Mouse (Mus musculus) left cerebral cortex, adult 18-20 months (tissue): ENCODE results near the gene Myef2. TPM values are rescaled to one million over a fixed set of nuclear protein-coding genes. Genes with fewer than 3 reads are reported as not detected.
A peak's percentile ranks its signal among the peaks of the same experiment; 100 is the strongest.
"Not testable (repeated sequence)": the region's sequence is repeated elsewhere in the genome, so short reads cannot be mapped to it uniquely, and the experiment has no call there.

ENCODE experiments used
- DNase-seq, 2 experiments: peaks; one replicate each; pipeline ENCODE4 v3.0.0; 2021 to 2022; ENCODE audit warnings: low spot score in 2 of 2, mixed read lengths in 1 of 2
- long read RNA-seq, 2 experiments: library from polyadenylated mRNA; stranded (forward); transcript quantifications; one replicate each; pipeline ENCODE4 v2.0.0; 2021
- total RNA-seq, 2 experiments: library from RNA; stranded (reverse); gene quantifications; 2 replicates each; pipeline ENCODE4 v1.2.3; 2021

Gene Myef2
- 10 to 100 TPM; 81.9 to 90.5 TPM for total RNA-seq
- long read RNA-seq, experiment 1, partial matches to known transcripts = 16 of 48 reads
- long read RNA-seq, experiment 1, other reads (novel, unspliced or antisense) = 32 of 48 reads
- long read RNA-seq, experiment 2, partial matches to known transcripts = 11 of 51 reads
- long read RNA-seq, experiment 2, other reads (novel, unspliced or antisense) = 40 of 51 reads

DNA sequence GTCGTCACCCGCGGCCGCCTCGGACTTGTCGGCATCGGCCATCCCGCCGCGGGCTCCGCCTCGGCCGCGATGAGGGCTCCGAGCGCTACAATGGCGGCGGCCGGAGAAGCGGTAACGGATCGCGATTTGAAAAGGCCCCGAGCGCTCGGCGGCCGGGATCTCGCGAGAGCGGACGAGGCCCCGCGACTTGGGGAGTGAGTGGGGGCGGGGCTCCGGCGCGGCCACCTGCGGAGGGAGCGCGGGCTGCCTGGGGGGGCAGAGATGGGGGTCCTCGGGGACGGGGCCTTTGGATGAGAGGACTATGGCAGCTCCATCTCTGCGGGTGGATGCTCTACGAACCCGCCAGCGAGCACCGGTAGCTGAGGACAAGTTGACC, at the start of gene Myef2:
Gene Myef2, minus strand, starts transcription at position 185 of the 376 bp plus-strand sequence.
- DNase-seq = peak; percentile 79 to 82

DNA sequence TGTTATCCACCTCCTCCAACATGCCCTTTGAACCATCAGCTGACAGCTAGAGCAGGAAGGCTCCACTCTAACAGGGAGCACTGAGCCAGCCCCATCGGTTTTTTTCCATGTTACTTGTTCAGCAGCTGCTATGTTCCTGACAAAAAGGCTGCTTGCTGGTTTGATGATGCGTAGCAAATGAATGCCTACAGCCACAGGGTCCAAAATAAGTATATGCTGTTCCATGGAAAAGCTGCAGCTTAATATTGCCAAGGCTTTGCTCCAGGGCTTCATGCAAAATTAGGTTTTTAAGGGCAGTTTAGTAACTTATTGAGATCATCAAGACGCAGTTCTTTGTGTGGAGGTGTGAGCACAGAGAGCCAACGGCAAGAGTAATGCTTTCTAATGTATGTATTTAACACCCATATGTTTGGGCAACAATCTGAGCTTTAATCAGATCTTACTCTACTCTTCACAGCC, 38.6 kb upstream of the Myef2 start:
- DNase-seq = no peak

DNA sequence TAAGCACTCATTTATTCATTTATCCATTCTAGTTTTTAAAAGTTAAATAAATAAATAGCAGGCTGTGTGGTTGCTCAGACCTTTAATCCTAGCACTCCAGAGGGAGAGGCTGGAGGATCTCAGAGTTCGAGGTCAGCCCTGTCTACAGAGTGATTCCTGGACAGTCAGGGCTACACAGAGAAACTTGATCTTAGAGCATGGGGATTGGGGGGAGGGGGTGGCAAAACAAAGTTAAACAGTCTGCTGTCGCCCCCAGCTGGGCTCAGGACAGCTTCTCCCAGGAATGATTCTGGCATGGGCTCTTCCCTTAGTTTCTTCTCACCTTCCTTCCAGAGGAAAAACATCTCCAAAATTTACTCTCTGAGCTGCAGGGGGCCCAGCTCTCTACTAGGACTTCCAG, 32.0 kb upstream of the Myef2 start:
- DNase-seq = no peak

DNA sequence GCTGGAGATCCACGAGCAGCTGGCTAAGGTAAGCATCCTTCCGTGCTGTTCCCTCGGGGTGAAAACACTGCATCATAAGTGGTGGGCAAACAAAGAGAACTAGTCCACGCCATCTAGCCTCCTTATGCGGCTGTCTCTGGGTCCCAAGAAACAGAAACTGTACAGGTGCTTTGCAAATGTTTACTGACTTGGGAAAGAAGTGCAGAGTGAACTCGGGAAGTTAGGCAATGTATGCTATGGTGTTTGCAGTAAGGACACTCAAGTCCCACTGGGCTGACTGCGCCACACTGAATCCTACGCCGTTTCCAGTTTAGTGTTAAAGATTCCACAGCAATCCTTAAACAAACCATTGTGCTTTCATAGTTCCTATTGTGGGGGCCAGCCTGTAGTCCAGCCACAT, 30.8 kb upstream of the Myef2 start:
- no peak for DNase-seq

DNA sequence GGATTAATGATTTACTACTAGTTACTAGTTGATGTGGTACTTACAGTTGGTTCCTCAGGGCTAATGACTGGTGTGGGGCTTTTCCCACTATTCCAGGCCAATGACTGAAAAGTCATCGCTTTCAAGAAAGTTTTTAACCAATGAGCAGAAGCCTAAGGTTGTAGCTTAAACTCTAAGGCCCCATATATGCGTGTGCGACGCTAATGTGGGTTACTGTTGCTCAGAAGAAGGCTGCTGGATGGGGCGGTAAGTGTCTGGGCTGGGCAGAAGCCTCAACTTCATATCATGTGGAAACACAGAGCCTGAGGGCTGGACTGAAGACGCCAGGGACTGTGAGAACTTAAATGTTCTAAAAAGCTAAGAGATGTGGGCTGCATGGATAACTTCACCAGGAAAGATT, 28.9 kb upstream of the Myef2 start, which contains the start of gene Slc12a1:
Gene Slc12a1, plus strand, starts transcription at position 118 of the 400 bp plus-strand sequence.
- no peak for DNase-seq

DNA sequence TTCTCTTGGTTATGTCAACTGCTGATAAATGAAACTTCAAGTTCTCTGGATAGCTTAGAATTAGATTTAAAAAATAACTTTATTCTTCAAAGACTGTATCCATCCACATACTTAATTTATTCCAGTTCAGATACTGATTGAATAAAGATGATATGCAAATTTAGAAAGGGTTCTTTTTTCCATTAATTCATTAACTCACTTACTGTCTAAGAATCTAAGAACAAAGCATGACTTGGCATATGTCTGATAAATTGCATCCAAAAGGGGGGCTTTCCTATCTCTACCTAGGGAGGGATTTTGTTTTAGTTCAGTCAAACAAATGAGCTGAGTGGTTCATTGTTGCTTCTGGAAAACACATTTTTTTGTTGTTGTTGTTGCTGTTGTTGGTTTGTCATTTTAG, 18.9 kb upstream of the Myef2 start:
- DNase-seq = no peak

DNA sequence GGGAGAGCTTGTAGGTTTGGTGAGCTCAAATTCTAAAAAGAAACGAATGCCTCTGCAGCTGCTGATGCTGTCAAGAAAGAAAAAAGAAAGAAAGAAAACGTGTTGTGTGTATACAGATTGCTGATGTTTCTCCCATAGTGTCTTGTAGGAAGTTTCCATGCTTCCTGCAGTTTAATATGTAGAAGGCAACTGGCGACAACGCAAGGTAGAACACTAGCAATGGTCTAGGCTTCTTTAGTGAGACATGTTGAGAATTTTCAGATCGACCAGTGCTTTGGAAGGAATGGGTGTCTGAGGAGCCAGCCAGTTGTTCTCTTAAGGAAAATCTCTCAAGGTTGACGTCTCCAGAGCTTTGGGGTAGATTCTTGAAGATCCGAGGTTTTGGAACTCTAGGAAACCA, 13.4 kb upstream of the Myef2 start:
- no peak for DNase-seq

DNA sequence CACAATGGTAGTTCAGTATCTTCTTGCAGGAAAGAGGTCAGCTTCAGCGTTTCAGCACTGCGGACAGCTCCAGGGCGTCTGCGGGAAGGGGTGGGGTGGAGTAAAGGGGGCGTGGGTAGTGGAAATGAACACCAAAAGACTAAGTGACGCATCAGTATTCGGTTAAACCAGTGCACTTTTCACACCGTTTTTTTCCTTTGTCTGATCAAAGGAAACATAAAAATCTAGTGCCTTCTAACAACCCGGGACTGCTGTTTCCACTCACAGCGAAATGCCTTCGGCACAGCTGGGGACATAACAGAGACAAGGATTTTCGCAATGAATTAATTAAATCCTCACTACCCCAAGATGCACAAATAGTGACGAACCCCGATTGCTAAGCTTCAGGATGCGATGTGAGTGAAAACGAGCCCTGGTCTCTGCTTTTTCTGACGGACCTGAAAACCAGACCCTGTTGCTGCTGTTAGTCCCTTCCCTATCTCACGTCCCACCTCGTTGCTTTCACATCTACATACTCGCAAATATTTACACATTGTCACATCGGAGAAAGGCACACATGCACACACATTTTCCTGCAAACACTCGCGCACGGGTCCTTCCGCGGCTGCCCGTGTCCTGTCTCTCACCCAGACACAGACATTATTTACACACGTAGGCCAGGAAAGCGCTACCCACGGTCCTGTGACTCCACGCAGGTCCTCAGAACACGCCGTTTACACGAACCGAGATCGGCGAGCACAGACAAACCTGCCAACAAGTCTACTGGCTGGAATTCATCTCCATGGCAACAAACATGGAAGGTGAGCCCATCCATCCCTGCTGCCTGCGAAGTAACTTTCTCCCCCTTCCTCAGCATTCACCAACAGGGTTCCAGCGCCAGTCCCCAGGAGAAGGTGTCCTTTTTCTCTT, 12.7 kb upstream of the Myef2 start, which contains the start of gene Ctxn2:
Gene Ctxn2, plus strand, starts transcription at position 790 of the 909 bp plus-strand sequence.
- peak; percentile 46 to 53 for DNase-seq

DNA sequence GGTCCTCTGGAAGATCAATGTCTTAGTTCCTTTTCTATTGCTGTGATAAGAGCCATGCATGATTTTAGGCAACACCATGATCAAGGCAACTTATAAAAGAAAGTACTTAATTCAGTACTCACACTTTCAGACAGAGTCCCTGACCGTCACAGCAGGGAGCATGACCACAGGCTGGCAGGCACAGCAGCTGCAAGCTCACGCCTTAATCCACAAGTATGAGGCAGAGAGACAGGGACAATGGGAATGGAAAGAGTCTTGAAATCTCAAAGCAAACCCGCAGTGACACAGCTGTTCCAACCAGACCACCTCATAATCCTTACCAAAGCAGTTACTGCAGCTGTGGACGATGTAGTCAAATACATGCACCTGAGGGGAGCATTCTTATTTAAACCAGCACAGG, 10.7 kb upstream of the Myef2 start:
- no peak for DNase-seq

DNA sequence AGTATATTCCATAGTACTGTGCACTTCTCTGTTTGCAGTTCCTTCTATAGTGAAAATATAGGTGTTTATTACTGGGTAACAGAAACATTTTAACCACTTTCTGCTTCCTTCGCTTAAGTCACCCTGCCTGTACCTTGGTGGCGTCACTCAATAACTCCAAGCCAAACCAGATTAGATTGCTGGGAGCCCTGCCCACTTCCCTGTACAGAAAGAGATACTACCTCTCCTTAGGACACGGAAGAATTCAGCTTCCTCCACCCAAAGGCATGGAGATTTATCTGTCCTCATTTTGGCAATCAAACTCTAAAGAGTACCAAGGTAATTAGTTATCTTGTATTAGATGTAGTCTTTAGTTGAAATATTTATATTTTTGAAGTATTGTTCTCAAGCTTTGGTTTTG, 3.3 kb upstream of the Myef2 start:
- DNase-seq = no peak

DNA sequence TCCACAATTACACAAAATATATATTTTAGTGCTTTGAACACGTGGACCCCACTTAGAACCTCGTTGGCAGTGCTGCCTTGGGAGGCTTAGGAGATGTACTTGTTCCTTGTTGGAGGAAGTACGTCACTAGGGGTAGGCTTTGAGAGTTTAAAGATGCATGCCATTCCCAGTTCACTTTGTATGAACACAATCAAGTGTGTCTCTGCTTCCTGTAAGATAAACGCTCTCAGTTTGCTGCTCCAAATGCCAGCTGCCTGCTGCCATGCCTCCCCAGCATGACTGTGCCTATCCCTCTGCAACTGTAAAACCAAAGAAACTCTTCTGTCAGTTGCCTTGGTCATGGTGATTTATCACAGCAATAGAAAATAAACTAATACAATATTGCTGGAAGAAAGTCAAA, 2.4 kb upstream of the Myef2 start:
- DNase-seq = no peak

DNA sequence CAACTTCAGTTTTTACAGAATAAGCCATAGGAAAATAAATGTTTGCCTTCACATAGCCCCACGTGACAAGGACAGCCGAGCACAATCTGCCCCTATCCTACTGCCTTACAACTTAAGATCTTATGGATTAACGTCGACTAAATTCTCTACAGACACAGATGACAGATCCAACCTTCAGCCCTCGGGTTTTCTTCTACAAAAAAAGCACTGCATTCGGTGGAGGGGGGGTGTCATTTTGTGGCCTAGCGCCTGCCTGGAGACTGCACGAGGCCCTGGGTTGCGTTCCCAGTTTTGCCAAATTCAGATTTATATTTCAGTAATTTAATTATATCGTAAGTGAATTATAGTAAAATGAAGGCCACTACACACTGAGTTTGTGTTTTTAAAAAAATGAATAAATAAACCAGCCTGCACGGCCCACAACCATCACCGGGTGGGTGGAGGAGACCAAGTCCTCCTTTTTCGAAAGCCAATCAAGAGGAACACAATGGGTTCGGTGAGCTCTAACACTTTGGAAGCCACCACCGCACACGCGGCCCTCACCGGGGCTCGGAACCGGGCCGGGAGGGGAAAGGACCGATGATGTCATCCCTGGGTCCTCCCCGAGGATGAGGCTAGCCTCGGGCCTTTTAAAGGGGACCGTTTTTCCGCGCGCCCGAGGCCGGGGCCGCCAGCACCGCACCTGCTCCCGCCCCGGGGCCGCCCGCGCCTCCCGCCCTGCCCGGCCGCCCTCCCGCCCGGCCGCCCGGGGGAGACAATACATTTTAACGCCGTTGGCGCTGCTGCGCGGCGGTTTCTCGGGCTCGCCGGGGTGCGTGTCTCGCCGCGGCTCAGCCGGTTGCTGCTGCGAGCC, 611 bp downstream of the Myef2 start:
- peak; percentile 42 to 43 for DNase-seq

DNA sequence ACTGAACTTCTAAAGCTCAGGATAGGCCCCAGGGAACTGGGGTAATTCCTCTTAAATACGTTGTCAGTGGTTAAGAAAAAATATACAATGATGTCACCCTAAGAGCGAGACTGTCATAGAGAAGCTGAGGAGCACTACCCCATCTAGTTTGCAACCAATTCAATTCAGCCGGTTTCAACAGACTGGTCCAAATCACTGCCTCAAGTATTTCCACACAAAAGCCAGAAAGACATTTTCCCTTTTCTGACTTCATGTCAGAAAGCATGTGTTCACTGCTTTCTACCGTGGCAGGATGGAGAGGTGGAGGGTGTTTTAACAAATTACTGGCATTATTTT, 1.2 kb downstream of the Myef2 start:
- DNase-seq = no peak

DNA sequence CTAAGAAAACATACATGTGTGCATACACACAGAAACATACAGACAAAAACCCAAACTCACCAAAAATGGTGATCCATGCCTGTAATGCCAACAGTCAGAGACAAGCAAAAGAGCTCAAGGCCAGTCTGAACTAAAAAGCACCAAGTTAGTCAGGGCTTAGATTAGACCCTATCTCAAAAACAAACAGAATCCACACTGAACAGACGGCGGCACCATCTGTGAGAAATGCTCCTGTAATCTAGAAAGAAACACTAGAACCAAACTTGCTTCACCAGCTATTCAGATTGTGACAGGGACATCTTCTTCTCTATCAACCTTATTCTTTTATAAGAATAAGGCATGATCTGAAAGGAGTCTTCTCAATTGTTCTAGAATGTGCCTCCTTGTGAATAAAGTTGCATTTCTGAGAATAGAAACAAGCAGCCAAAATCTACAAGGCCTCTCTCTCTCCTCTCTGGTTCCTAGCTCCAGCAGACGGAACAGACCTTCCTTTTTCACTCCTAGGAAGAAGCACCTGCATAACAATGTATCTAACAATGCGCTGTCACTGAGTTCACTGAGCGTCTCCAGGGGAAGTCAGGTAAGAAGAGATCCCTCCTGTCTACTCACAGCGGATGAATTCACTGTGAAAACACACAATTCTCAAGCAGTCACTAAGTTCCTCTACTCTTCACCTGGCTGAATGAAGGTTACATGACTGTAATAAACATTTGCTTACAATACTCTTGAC, 3.9 kb downstream of the Myef2 start:
- peak; percentile 14 to 44 for DNase-seq

DNA sequence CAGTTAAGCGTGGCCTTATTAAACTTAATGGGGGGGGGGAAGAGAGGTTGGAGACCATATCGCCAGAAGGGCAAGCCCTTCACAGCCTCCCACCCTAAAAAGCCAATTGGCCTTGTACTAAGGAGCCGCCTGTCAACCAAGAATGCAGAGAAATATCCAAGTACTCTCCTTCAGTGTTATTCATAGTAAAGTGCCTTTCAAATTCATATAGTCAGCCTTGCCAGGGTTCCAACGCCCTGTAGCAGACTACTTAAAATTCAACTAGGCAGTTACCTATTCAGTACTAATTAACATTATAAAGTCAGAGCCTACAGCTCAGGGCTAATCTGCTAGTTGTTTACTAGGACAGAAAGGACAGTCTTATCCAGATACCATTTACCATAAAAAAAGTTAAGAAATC, 16.9 kb downstream of the Myef2 start:
- DNase-seq = not testable (repeated sequence)

DNA sequence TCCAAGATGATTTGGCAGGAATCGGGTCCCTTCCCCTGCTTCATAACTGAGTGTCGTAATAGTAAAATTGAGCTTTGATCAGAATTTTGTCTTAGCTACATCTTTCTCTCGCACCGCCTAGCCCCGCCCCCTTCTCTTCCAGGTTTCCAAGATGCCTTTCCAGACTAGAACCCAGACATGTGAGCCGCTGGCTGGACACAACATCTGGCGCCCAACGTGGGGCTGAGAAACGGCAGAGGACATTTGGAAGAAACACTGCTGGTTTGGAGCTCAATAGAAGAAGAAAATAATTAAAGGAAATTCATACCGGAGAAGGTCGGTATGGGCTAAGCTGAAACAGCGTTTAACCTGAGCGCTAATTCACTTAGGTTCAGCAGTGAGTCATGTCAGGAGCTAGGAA, 19.0 kb downstream of the Myef2 start:
- not testable (repeated sequence) for DNase-seq

DNA sequence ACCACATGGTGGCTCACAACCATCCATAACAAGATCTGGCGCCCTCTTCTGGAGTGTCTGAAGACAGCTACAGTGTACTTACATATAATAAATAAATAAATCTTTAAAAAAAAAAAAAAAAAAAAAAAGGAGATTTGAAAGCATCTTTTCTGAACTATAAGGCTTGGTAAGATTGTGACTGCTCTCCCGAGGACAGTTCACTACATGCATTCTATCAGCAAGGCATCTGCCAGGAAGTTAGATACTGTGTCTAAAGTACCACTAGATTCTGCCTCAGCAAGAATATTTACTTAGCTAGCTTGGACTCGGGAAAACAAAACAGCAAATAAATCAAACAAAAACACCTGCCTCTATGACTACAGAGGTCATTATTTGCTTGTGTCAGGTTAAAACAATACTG, 31.3 kb downstream of the Myef2 start:
- DNase-seq = not testable (repeated sequence)

DNA sequence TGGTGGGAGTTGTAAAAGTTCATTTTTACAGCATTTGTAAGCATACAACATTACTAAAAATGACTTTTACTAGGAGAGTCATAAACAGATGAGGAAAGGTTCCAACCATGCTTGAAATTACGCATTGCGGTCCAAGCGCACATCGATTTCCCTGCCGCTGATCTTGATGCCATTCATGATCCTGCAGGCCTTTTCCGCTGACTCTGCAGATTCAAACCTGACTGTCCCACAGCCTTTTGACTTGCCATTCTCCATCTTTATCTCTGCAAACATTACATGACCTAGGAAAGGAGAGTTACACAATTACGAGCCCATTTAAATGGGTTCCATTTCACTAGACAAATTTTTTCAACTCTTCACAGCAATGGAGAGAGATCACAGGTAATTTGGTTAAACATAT, 34.7 kb downstream of the Myef2 start:
- DNase-seq = no peak

DNA sequence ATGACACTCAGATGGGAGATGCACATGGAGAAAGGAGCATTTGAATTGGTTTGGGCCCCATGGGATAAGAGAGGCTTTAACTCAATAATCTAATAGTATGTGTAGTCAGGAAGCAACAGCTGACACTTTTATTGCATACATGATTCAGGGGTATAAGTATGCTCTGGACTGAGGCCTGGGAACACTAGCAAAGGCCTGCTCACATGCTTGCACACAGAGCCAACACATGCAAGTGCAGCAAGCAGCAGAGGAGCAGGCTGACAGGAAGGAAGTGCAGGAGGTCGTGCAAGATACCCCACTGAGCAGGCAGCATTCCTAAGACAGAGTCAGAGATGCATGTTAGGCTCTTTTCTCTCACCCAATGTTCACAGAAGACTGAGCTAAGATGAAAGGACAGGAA, 39.6 kb downstream of the Myef2 start:
- no peak for DNase-seq

DNA sequence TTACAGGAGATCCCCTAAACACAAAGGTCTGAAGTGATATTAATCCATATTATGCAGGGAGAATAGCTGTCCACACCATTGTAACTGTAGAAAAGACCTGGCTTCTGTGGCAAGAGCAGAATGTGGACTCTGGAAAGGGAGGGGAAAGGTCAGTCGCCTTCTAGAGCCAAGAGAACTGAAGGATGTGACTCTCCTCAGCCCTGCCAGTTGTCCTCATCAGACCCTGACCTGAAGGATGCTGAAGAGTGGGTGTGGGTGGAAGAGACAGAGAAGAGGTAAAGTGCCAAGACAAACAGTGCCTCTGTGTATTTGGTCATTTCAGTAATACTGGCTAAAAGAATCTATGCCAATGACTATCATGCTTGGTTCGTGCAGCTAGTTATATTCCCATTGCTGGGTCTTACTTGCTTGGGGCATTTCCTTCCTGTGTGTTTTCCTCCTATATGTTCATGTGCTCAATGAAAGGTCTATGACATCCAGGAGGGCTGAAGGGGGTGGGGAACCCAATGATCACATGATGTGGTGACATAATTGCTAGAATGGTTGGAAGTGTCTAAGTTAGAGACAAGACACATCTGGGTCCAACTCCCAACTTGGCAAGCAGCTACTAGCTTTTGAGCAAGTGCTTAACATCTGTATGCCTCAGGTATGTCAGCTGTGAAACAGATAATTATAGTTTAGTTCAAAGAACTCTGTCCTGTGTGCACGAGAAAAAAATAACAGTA, 50.2 kb downstream of the Myef2 start:
- no peak for DNase-seq
